Mouse (Mus musculus) spleen, postnatal 14 days (tissue): ENCODE results near the gene Tesmin.

Experiments
- DNase-seq, 2 experiments: peaks; one replicate each; pipeline ENCODE4 v3.0.0; 2021 to 2022; ENCODE audit warnings: low spot score in 2 of 2

Tesmin gene

DNA sequence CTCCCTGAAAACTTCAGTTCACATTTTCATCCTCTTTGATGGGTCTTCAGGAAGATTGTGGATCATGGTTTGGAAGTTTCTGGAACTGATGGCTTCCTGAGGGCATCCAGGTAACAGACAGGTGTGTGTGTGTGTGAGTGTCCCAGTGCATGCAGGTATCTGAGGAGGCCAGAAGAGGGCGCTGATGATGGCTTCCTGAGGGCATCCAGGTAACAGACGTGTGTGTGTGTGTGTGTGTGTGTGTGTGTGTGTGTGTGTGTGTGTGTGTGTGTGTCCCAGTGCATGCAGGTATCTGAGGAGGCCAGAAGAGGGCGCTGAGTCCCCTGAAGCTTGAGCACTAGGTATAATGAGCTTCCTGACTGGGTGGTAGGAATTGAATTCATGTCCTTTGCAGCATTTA lies 58.7 kb downstream of the Tesmin start:
- DNase-seq: no peak

DNA sequence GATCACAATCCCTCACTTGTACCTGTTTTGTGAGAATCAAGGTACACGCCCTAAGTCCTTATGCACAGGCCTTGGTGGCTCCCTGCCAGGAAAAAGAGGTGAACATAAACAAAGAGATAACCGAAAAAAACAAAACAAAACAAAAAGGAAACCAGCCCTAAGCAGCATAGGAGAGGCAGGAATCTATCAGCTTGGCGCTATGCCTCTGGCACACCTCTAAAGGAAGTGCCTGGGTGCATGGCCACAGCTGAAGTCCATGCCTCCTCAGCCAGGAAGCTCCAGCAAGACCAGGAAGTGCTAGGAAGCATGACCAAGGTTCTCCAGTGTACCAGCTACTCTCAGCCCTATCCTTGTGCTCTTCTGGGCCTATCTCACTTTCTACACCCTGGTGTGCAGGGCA lies 60.6 kb downstream of the Tesmin start:
- no peak for DNase-seq

DNA sequence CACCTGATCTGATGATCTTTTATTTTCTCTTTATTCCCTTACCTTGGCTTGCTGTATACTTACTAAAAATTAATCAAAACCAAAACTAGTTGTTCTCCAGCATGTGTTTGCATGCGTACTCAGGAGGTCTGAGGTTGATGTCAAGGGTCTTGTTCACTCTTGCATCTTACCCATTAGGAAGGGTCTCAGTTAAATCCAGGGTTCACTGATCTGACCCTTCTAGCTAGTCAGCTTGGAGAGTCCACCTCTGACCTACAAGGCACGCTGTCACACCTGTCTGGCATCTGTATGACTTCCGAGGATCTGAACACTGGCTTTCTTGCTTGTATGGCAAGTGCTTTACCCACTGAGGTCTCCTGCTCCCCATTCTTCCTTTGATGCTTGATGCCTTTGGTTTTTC lies 62.1 kb downstream of the Tesmin start:
- no peak for DNase-seq

DNA sequence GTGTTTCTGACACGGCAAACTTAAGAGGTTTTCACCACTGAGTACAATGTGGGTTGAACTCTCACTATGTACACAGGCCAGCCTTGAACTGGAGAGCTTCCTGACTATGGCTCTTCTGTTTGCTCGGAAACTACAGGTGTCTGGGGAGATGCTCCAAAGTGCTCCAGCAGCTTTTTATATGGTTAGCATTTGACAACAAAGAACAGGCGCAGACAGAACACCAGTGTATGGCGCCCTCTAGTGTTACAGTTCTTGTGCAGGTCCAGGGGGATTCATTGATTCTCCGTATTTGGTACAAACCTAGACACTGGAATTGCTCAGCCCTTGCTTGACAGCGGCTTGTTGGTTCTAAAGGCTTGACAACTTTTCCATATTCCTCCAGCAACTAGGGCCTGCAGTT lies 62.5 kb downstream of the Tesmin start:
- peak in 1 of 2 experiments; percentile 54 for DNase-seq

DNA sequence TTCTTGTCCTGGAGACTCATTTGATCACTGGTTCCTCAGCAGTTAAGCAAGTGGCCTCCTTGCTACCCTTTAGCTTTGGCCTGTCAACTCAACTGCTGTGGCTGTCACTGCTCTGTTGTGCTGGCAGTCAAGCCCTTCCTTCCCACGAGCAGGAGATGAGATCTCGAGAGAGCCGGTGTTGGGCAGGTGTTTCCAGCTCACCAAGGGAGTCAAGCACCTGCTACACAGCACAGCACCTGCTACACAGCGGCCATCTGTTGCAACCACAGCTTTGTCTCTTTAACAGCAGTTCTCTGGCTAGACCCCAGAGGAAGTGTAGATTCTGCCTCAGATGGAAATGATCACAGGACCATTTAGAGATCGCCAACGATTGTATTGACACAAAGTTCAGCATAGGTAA lies 63.0 kb downstream of the Tesmin start:
- no peak for DNase-seq
